Comparison of ENCODE assay signal across 32 mouse cellular contexts in the genomic region with DNA sequence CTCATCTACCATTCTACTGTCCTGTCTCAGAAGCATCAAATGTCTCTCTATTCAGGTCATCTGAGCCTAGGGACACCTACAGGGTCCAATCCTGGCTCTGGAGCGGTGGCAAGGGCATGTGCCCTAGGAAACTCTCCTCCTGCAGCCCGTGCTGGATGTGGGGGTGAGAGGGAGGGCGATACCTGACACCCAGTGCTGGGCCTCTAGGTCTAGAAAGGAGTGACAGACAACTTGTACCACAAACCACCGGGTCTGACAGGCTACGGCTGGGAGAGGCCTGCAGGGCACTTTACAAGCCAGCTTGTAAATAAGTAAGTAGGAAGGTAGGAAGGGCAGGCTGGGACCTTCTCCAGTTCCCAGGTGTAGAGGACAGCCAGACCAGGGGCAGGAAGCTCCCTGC. TPM values are rescaled to one million over a fixed set of nuclear protein-coding genes. Genes with fewer than 3 reads are reported as not detected.
A peak's percentile ranks its signal among the peaks of the same experiment; 100 is the strongest.
DNase-seq lines count a peak whose midpoint lies in the region; ATAC-seq and TF ChIP-seq lines count a peak whose summit lies in the region.
"Had no signal": no experiment of that assay in that cellular context is flagged by ENCODE, and none has a peak within 500 bp of the region (broad histone marks: within the 10 kb centered on the region; RNA-seq: fewer than 3 reads in every experiment).

No protein-coding gene starts in this region.

- H3K9me3 ChIP-seq in limb, embryonic 12.5 days, result 0 out of 2 replicates have a peak, but pooled peaks cover 11% of the 10 kb centered on the region
- H3K9me3 ChIP-seq in limb, embryonic 10.5 days (replicated peaks), result peaks cover 4% of the 10 kb centered on the region; the same call in 1 of the 2 replicates
- H3K9me3 ChIP-seq in kidney, postnatal 0 days (replicated peaks; ENCODE audit: low read length), result no peaks in the 10 kb centered on the region
- H3K9me3 ChIP-seq in limb, embryonic 13.5 days, result no peaks in the 10 kb centered on the region
- H3K9me3 ChIP-seq: intestine, embryonic 15.5 days; midbrain, embryonic 12.5 days had no signal

- TF ChIP-seq CTCF in kidney, adult 2 months (conservative IDR thresholded peaks at IDR 0.05; ENCODE audit: insufficient read depth, insufficient read length, low read depth, low read length), result no peak
- no peak for TF ChIP-seq CTCF in kidney, postnatal 0 days (IDR thresholded peaks at IDR 0.05; ENCODE audit: low read depth)

- 25% methylated on average over 5 of the region's 5 CpGs for WGBS in limb, embryonic 12.5 days
- WGBS in limb, embryonic 10.5 days, result 43% methylated on average over 5 of the region's 5 CpGs
- 43% methylated on average over 5 of the region's 5 CpGs for WGBS in kidney, adult 2 months
- 24% methylated on average over 5 of the region's 5 CpGs for WGBS in kidney, postnatal 0 days
- WGBS in limb, embryonic 13.5 days, result 23% methylated on average over 5 of the region's 5 CpGs

- no peaks in the 10 kb centered on the region for H3K36me3 ChIP-seq in limb, embryonic 12.5 days
- no peaks in the 10 kb centered on the region for H3K36me3 ChIP-seq in limb, embryonic 10.5 days
- no peaks in the 10 kb centered on the region for H3K36me3 ChIP-seq in kidney, adult 2 months (ENCODE audit: control insufficient read depth, insufficient read depth, low read length)
- H3K36me3 ChIP-seq in kidney, postnatal 0 days (ENCODE audit: insufficient read depth, low read length), result no peaks in the 10 kb centered on the region
- no peaks in the 10 kb centered on the region for H3K36me3 ChIP-seq in limb, embryonic 13.5 days
- H3K36me3 ChIP-seq: G1E; heart, embryonic 12.5 days; hindbrain, embryonic 10.5 days; intestine, embryonic 15.5 days; liver, embryonic 15.5 days; midbrain, embryonic 12.5 days had no signal

- H3K27me3 ChIP-seq in limb, embryonic 12.5 days, result no peaks in the 10 kb centered on the region
- no peaks in the 10 kb centered on the region for H3K27me3 ChIP-seq in limb, embryonic 10.5 days (ENCODE audit: low read depth, poor library complexity, severe bottlenecking)
- H3K27me3 ChIP-seq in kidney, adult 2 months (replicated peaks; ENCODE audit: control insufficient read depth, insufficient read depth, low read length), result no peaks in the 10 kb centered on the region
- no peaks in the 10 kb centered on the region for H3K27me3 ChIP-seq in kidney, postnatal 0 days (ENCODE audit: insufficient read depth, low read length)
- no peaks in the 10 kb centered on the region for H3K27me3 ChIP-seq in limb, embryonic 13.5 days
- H3K27me3 ChIP-seq: heart, embryonic 12.5 days; intestine, embryonic 15.5 days; midbrain, embryonic 12.5 days had no signal

- no peak overlapping the region for H3K4me3 ChIP-seq in limb, embryonic 12.5 days (replicated peaks)
- H3K4me3 ChIP-seq in limb, embryonic 10.5 days, result no peak overlapping the region
- no peak overlapping the region for H3K4me3 ChIP-seq in kidney, adult 2 months (ENCODE audit: insufficient read depth, low read depth, low read length)
- no peak overlapping the region for H3K4me3 ChIP-seq in kidney, postnatal 0 days (replicated peaks; ENCODE audit: low read depth, low read length)
- H3K4me3 ChIP-seq in limb, embryonic 13.5 days, result no peak overlapping the region
- H3K4me3 ChIP-seq: heart, embryonic 12.5 days; hindbrain, embryonic 10.5 days; intestine, embryonic 15.5 days; liver, embryonic 15.5 days; midbrain, embryonic 12.5 days had no signal

- TF ChIP-seq POLR2A in kidney, adult 2 months (IDR thresholded peaks at IDR 0.05; ENCODE audit: low read depth, low read length), result no peak

- DNase-seq in limb, embryonic 10.5 days (ENCODE audit: low spot score), result no peak
- DNase-seq in kidney, adult 2 months, result peak; percentile 58
- DNase-seq in kidney, postnatal 0 days (ENCODE audit: low spot score), result peak; percentile 39
- no peak for DNase-seq in adrenal gland, adult 8-10 months
- no peak for DNase-seq in embryo, embryonic 9.5 days (ENCODE audit: extremely low spot score)
- DNase-seq: adrenal gland, adult 2 months; B cell, adult 2 months; cerebellum, adult 8-10 months; cerebellum, postnatal 36 days; embryo, embryonic 11 days; gastrocnemius, postnatal 25 days; heart, adult 18-20 months; heart, postnatal 10 days; liver; right cerebral cortex, postnatal 14 days; thymus, postnatal 25 days had no signal

- no peak overlapping the region for H3K4me2 ChIP-seq in limb, embryonic 12.5 days
- H3K4me2 ChIP-seq in kidney, postnatal 0 days (ENCODE audit: low read length), result no peak overlapping the region
- H3K4me2 ChIP-seq in limb, embryonic 13.5 days (replicated peaks), result no peak overlapping the region
- H3K4me2 ChIP-seq: heart, embryonic 12.5 days; intestine, embryonic 15.5 days; liver, embryonic 15.5 days; midbrain, embryonic 12.5 days had no signal

- H3K9ac ChIP-seq in limb, embryonic 12.5 days (replicated peaks), result 0 out of 2 replicates have a peak overlapping the region, but pooled peaks have one; percentile 12
- H3K9ac ChIP-seq in kidney, postnatal 0 days (ENCODE audit: low read depth, low read length), result no peak overlapping the region
- 0 out of 2 replicates have a peak overlapping the region, but pooled peaks have one; percentile 8 for H3K9ac ChIP-seq in limb, embryonic 13.5 days
- H3K9ac ChIP-seq: heart, embryonic 12.5 days; intestine, embryonic 15.5 days; liver, embryonic 15.5 days; midbrain, embryonic 12.5 days had no signal

- ATAC-seq in limb, embryonic 12.5 days (ENCODE audit: insufficient number of reproducible peaks, insufficient read depth, low FRiP score, low TSS enrichment, low read depth), result no peak
- ATAC-seq in kidney, postnatal 0 days (replicated peaks; ENCODE audit: low FRiP score, low read depth), result peak; percentile 22; the same call in 1 of the 2 replicates
- ATAC-seq in limb, embryonic 13.5 days (ENCODE audit: low FRiP score, low read depth), result no peak
- no peak for ATAC-seq in megakaryocyte-erythroid progenitor cell, adult 5-6 weeks (replicated peaks; ENCODE audit: low FRiP score, low TSS enrichment, poor library complexity, severe bottlenecking)
- ATAC-seq: forebrain, embryonic 16.5 days; hindbrain, embryonic 16.5 days; intestine, embryonic 15.5 days had no signal

- H3K27ac ChIP-seq in limb, embryonic 12.5 days, result no peak overlapping the region
- H3K27ac ChIP-seq in limb, embryonic 10.5 days, result no peak overlapping the region
- H3K27ac ChIP-seq in kidney, adult 2 months (ENCODE audit: insufficient read depth, low read depth, low read length), result 0 out of 2 replicates have a peak overlapping the region, but pooled peaks have one; percentile 27
- no peak overlapping the region; the same call in 1 of the 2 replicates for H3K27ac ChIP-seq in kidney, postnatal 0 days
- no peak overlapping the region for H3K27ac ChIP-seq in limb, embryonic 13.5 days
- H3K27ac ChIP-seq: hindbrain, embryonic 10.5 days; intestine, embryonic 15.5 days; liver, embryonic 15.5 days; midbrain, embryonic 12.5 days had no signal

- H3K4me1 ChIP-seq in limb, embryonic 12.5 days (replicated peaks), result peaks cover 4% of the 10 kb centered on the region; the same call in 1 of the 2 replicates
- H3K4me1 ChIP-seq in limb, embryonic 10.5 days, result peaks cover 8% of the 10 kb centered on the region
- H3K4me1 ChIP-seq in kidney, adult 2 months (ENCODE audit: control insufficient read depth, insufficient read depth, low read length), result peaks cover 3% of the 10 kb centered on the region; the same call in 1 of the 2 replicates
- H3K4me1 ChIP-seq in kidney, postnatal 0 days (replicated peaks; ENCODE audit: insufficient read depth, low read length), result no peaks in the 10 kb centered on the region
- no peaks in the 10 kb centered on the region for H3K4me1 ChIP-seq in limb, embryonic 13.5 days

RNA-seq across cellular contexts. Expression of a gene that starts 5.3 kb away (rescaled TPM):
- 43.7 and 48.7 TPM in 2 replicates for polyA plus RNA-seq in limb, embryonic 12.5 days (2016; fragmentation: Nextera tagmentation; extraction: Ambion mirVana)
- polyA plus RNA-seq in limb, embryonic 10.5 days (2016; fragmentation: Nextera tagmentation; extraction: Ambion mirVana), result 48.3 and 48.7 TPM in 2 replicates
- polyA plus RNA-seq in kidney, adult 2 months (2012; rRNA removed), result 74.6 and 95.2 TPM in 2 replicates
- polyA plus RNA-seq in kidney, postnatal 0 days (2015; fragmentation: Nextera tagmentation; extraction: Ambion mirVana), result 49.0 and 55.8 TPM in 2 replicates
- 33.1 and 35.5 TPM in 2 replicates for polyA plus RNA-seq in limb, embryonic 13.5 days (2015; fragmentation: Nextera tagmentation; extraction: Ambion mirVana)
- total RNA-seq in megakaryocyte-erythroid progenitor cell, adult 5-6 weeks (2014; fragmentation: Nextera tagmentation), result 102 and 107 TPM in 2 replicates
- 31.8 and 36.1 TPM in 2 replicates for total RNA-seq in megakaryocyte-erythroid progenitor cell, adult 5-6 weeks (2017)
- total RNA-seq in adrenal gland, adult 8-10 months (2022), result 100 to 1,000 TPM in 1 of 4 experiments, 10 to 100 TPM in 3; 77.8 to 202 (median 91.2) TPM

RNA-seq across cellular contexts. Expression of a gene that starts 37.7 kb away (rescaled TPM):
- 239 and 245 TPM in 2 replicates for polyA plus RNA-seq in limb, embryonic 12.5 days (2016; fragmentation: Nextera tagmentation; extraction: Ambion mirVana)
- 250 and 252 TPM in 2 replicates for polyA plus RNA-seq in limb, embryonic 10.5 days (2016; fragmentation: Nextera tagmentation; extraction: Ambion mirVana)
- polyA plus RNA-seq in kidney, adult 2 months (2012; rRNA removed), result 288 and 300 TPM in 2 replicates
- polyA plus RNA-seq in kidney, postnatal 0 days (2015; fragmentation: Nextera tagmentation; extraction: Ambion mirVana), result 262 and 263 TPM in 2 replicates
- polyA plus RNA-seq in limb, embryonic 13.5 days (2015; fragmentation: Nextera tagmentation; extraction: Ambion mirVana), result 243 and 265 TPM in 2 replicates
- 138 and 161 TPM in 2 replicates for total RNA-seq in megakaryocyte-erythroid progenitor cell, adult 5-6 weeks (2014; fragmentation: Nextera tagmentation)
- 55.7 and 62.9 TPM in 2 replicates for total RNA-seq in megakaryocyte-erythroid progenitor cell, adult 5-6 weeks (2017)
- 100 to 1,000 TPM; 127 to 153 (median 133) TPM for total RNA-seq in adrenal gland, adult 8-10 months (2022)

RNA-seq across cellular contexts. Expression of a gene that starts 39.8 kb away (rescaled TPM):
- 148 and 155 TPM in 2 replicates for polyA plus RNA-seq in limb, embryonic 12.5 days (2016; fragmentation: Nextera tagmentation; extraction: Ambion mirVana)
- polyA plus RNA-seq in limb, embryonic 10.5 days (2016; fragmentation: Nextera tagmentation; extraction: Ambion mirVana), result 130 and 145 TPM in 2 replicates
- polyA plus RNA-seq in kidney, adult 2 months (2012; rRNA removed), result 94.4 and 116 TPM in 2 replicates
- 65.4 and 71.2 TPM in 2 replicates for polyA plus RNA-seq in kidney, postnatal 0 days (2015; fragmentation: Nextera tagmentation; extraction: Ambion mirVana)
- polyA plus RNA-seq in limb, embryonic 13.5 days (2015; fragmentation: Nextera tagmentation; extraction: Ambion mirVana), result 117 and 124 TPM in 2 replicates
- total RNA-seq in megakaryocyte-erythroid progenitor cell, adult 5-6 weeks (2014; fragmentation: Nextera tagmentation), result 62.0 and 66.6 TPM in 2 replicates
- 63.9 and 71.1 TPM in 2 replicates for total RNA-seq in megakaryocyte-erythroid progenitor cell, adult 5-6 weeks (2017)
- 100 to 1,000 TPM in 1 of 4 experiments, 10 to 100 TPM in 3; 62.2 to 100 (median 74.6) TPM for total RNA-seq in adrenal gland, adult 8-10 months (2022)

RNA-seq across cellular contexts. Expression of a gene that starts 40.6 kb away (rescaled TPM):
- polyA plus RNA-seq in limb, embryonic 12.5 days (2016; fragmentation: Nextera tagmentation; extraction: Ambion mirVana), result 33.1 and 34.8 TPM in 2 replicates
- polyA plus RNA-seq in limb, embryonic 10.5 days (2016; fragmentation: Nextera tagmentation; extraction: Ambion mirVana), result 27.2 and 33.1 TPM in 2 replicates
- polyA plus RNA-seq in kidney, adult 2 months (2012; rRNA removed), result 31.0 and 33.9 TPM in 2 replicates
- polyA plus RNA-seq in kidney, postnatal 0 days (2015; fragmentation: Nextera tagmentation; extraction: Ambion mirVana), result 31.0 and 32.0 TPM in 2 replicates
- 32.4 and 33.3 TPM in 2 replicates for polyA plus RNA-seq in limb, embryonic 13.5 days (2015; fragmentation: Nextera tagmentation; extraction: Ambion mirVana)
- 14.4 and 21.5 TPM in 2 replicates for total RNA-seq in megakaryocyte-erythroid progenitor cell, adult 5-6 weeks (2014; fragmentation: Nextera tagmentation)
- total RNA-seq in megakaryocyte-erythroid progenitor cell, adult 5-6 weeks (2017), result 8.9 and 15.8 TPM in 2 replicates
- 10 to 100 TPM; 22.0 to 26.2 (median 24.9) TPM for total RNA-seq in adrenal gland, adult 8-10 months (2022)

RNA-seq across cellular contexts. Expression of a gene that starts 54.2 kb away (rescaled TPM):
- polyA plus RNA-seq in limb, embryonic 12.5 days (2016; fragmentation: Nextera tagmentation; extraction: Ambion mirVana), result not detected in 2 replicates
- polyA plus RNA-seq in limb, embryonic 10.5 days (2016; fragmentation: Nextera tagmentation; extraction: Ambion mirVana), result not detected in 2 replicates
- not detected in 2 replicates for polyA plus RNA-seq in kidney, adult 2 months (2012; rRNA removed)
- not detected in 2 replicates for polyA plus RNA-seq in kidney, postnatal 0 days (2015; fragmentation: Nextera tagmentation; extraction: Ambion mirVana)
- polyA plus RNA-seq in limb, embryonic 13.5 days (2015; fragmentation: Nextera tagmentation; extraction: Ambion mirVana), result not detected in 2 replicates
- total RNA-seq in megakaryocyte-erythroid progenitor cell, adult 5-6 weeks (2014; fragmentation: Nextera tagmentation), result not detected in 2 replicates
- total RNA-seq in megakaryocyte-erythroid progenitor cell, adult 5-6 weeks (2017), result not detected in 2 replicates
- not detected for total RNA-seq in adrenal gland, adult 8-10 months (2022)
- total RNA-seq: adrenal gland, adult 2 months; CH12.LX; gastrocnemius, postnatal 25 days; heart, adult 18-20 months; heart, postnatal 10 days; monocyte, adult 5-6 weeks; neutrophil, adult 5-6 weeks had no signal
- polyA plus RNA-seq: adrenal gland, adult 2 months; G1E; heart, embryonic 12.5 days; hindbrain, embryonic 10.5 days; intestine, embryonic 15.5 days; liver, embryonic 15.5 days; lung, embryonic 16.5 days; midbrain, embryonic 12.5 days; testis, adult 2 months had no signal

Comparison
In these comparisons a context has a peak if more than half of its experiments do, and no peak if none do; other contexts are left out.
1. DNase-seq: peak in kidney, adult 2 months (single experiment) and kidney, postnatal 0 days (single experiment); none in limb, embryonic 10.5 days (single experiment), adrenal gland, adult 8-10 months (single experiment) and embryo, embryonic 9.5 days (single experiment).